Mouse (Mus musculus): Measurements from ENCODE around the gene Hivep3. TPM values are rescaled to one million over a fixed set of nuclear protein-coding genes. Genes with fewer than 3 reads are reported as not detected.

Hivep3 gene
- polyA plus RNA-seq, 1 experiment from 2014 or later: 8.6 TPM

- H3K9ac ChIP-seq (replicated peaks; ENCODE audit: low read depth, low read length): no peak overlapping the region
- H3K4me3 ChIP-seq (ENCODE audit: low read depth, low read length): no peak overlapping the region
- H3K27ac ChIP-seq (ENCODE audit: low read length): no peak overlapping the region
- H3K4me1 ChIP-seq (ENCODE audit: control insufficient read depth, insufficient read depth, low read length): no peaks in the 10 kb centered on the region
- WGBS: 76% methylated on average over 5 of the region's 5 CpGs
- H3K9me3 ChIP-seq (ENCODE audit: control insufficient read depth, low read depth, low read length): no peaks in the 10 kb centered on the region
- H3K4me2 ChIP-seq (replicated peaks; ENCODE audit: low read depth, low read length): no peak overlapping the region
- H3K36me3 ChIP-seq (ENCODE audit: control insufficient read depth, insufficient read depth, low read length): no peaks in the 10 kb centered on the region
- no peaks in the 10 kb centered on the region for H3K27me3 ChIP-seq (ENCODE audit: control insufficient read depth, insufficient read depth, low read length)
- no peak for ATAC-seq (ENCODE audit: insufficient number of reproducible peaks, insufficient read depth, low FRiP score, low read depth)
Observed at GRCm38 (mm10) chr4:119986065-119986464, 252.5 kb downstream of the Hivep3 start.

- no peaks in the 10 kb centered on the region for H3K27me3 ChIP-seq (ENCODE audit: control insufficient read depth, insufficient read depth, low read length)
- no peak overlapping the region for H3K9ac ChIP-seq (replicated peaks; ENCODE audit: low read depth, low read length)
- no peaks in the 10 kb centered on the region for H3K4me1 ChIP-seq (ENCODE audit: control insufficient read depth, insufficient read depth, low read length)
- H3K36me3 ChIP-seq (ENCODE audit: control insufficient read depth, insufficient read depth, low read length): no peaks in the 10 kb centered on the region
- H3K4me3 ChIP-seq (ENCODE audit: low read depth, low read length): no peak overlapping the region
- no peak overlapping the region for H3K27ac ChIP-seq (ENCODE audit: low read length)
- ATAC-seq (ENCODE audit: insufficient number of reproducible peaks, insufficient read depth, low FRiP score, low read depth): no peak
- H3K9me3 ChIP-seq (ENCODE audit: control insufficient read depth, low read depth, low read length): no peaks in the 10 kb centered on the region
- 41% methylated on average over 5 of the region's 5 CpGs for WGBS
- no peak overlapping the region for H3K4me2 ChIP-seq (replicated peaks; ENCODE audit: low read depth, low read length)
Observed at GRCm38 (mm10) chr4:119986580-119987291, 253.2 kb downstream of the Hivep3 start.

- H3K9me3 ChIP-seq (ENCODE audit: control insufficient read depth, low read depth, low read length): no peaks in the 10 kb centered on the region
- H3K27ac ChIP-seq (ENCODE audit: low read length): no peak overlapping the region
- 41% methylated on average over 4 of the region's 4 CpGs for WGBS
- no peak for ATAC-seq (ENCODE audit: insufficient number of reproducible peaks, insufficient read depth, low FRiP score, low read depth)
- no peaks in the 10 kb centered on the region for H3K27me3 ChIP-seq (ENCODE audit: control insufficient read depth, insufficient read depth, low read length)
- no peak overlapping the region for H3K4me3 ChIP-seq (ENCODE audit: low read depth, low read length)
- H3K36me3 ChIP-seq (ENCODE audit: control insufficient read depth, insufficient read depth, low read length): no peaks in the 10 kb centered on the region
- H3K9ac ChIP-seq (replicated peaks; ENCODE audit: low read depth, low read length): no peak overlapping the region
- no peak overlapping the region for H3K4me2 ChIP-seq (replicated peaks; ENCODE audit: low read depth, low read length)
- H3K4me1 ChIP-seq (ENCODE audit: control insufficient read depth, insufficient read depth, low read length): no peaks in the 10 kb centered on the region
Observed at GRCm38 (mm10) chr4:119987376-119988087, 253.9 kb downstream of the Hivep3 start.

GRCm38 (mm10) chr4:119989031-119989693 is 255.6 kb downstream of the Hivep3 start:
- no peak for ATAC-seq (ENCODE audit: insufficient number of reproducible peaks, insufficient read depth, low FRiP score, low read depth)
- Histone ChIP-seq H3K4me2 (replicated peaks; ENCODE audit: low read depth, low read length) (no peak overlapping the region), H3K4me1 (ENCODE audit: control insufficient read depth, insufficient read depth, low read length) (no peaks in the 10 kb centered on the region), H3K27ac (ENCODE audit: low read length) (no peak overlapping the region), H3K27me3 (ENCODE audit: control insufficient read depth, insufficient read depth, low read length) (no peaks in the 10 kb centered on the region), H3K9me3 (ENCODE audit: control insufficient read depth, low read depth, low read length) (no peaks in the 10 kb centered on the region), H3K9ac (replicated peaks; ENCODE audit: low read depth, low read length) (no peak overlapping the region), H3K36me3 (ENCODE audit: control insufficient read depth, insufficient read depth, low read length) (no peaks in the 10 kb centered on the region), H3K4me3 (ENCODE audit: low read depth, low read length) (no peak overlapping the region)
- 69% methylated on average over 3 of the region's 3 CpGs for WGBS

GRCm38 (mm10) chr4:119990346-119990745 is 256.8 kb downstream of the Hivep3 start:
- Histone ChIP-seq H3K4me1 (ENCODE audit: control insufficient read depth, insufficient read depth, low read length) (no peaks in the 10 kb centered on the region), H3K27ac (ENCODE audit: low read length) (no peak overlapping the region), H3K36me3 (ENCODE audit: control insufficient read depth, insufficient read depth, low read length) (no peaks in the 10 kb centered on the region), H3K9me3 (ENCODE audit: control insufficient read depth, low read depth, low read length) (no peaks in the 10 kb centered on the region), H3K4me3 (ENCODE audit: low read depth, low read length) (no peak overlapping the region), H3K9ac (replicated peaks; ENCODE audit: low read depth, low read length) (no peak overlapping the region), H3K4me2 (replicated peaks; ENCODE audit: low read depth, low read length) (no peak overlapping the region), H3K27me3 (ENCODE audit: control insufficient read depth, insufficient read depth, low read length) (no peaks in the 10 kb centered on the region)
- ATAC-seq (ENCODE audit: insufficient number of reproducible peaks, insufficient read depth, low FRiP score, low read depth): no peak
- 91% methylated on average over 3 of the region's 3 CpGs for WGBS

GRCm38 (mm10) chr4:119990841-119991240 is 257.3 kb downstream of the Hivep3 start:
- Histone ChIP-seq H3K27me3 (ENCODE audit: control insufficient read depth, insufficient read depth, low read length) (no peaks in the 10 kb centered on the region), H3K9ac (replicated peaks; ENCODE audit: low read depth, low read length) (no peak overlapping the region), H3K4me1 (ENCODE audit: control insufficient read depth, insufficient read depth, low read length) (no peaks in the 10 kb centered on the region), H3K27ac (ENCODE audit: low read length) (no peak overlapping the region), H3K4me2 (replicated peaks; ENCODE audit: low read depth, low read length) (no peak overlapping the region), H3K9me3 (ENCODE audit: control insufficient read depth, low read depth, low read length) (no peaks in the 10 kb centered on the region), H3K36me3 (ENCODE audit: control insufficient read depth, insufficient read depth, low read length) (no peaks in the 10 kb centered on the region), H3K4me3 (ENCODE audit: low read depth, low read length) (no peak overlapping the region)
- WGBS: 79% methylated on average over 3 of the region's 3 CpGs
- ATAC-seq (ENCODE audit: insufficient number of reproducible peaks, insufficient read depth, low FRiP score, low read depth): no peak

- no peaks in the 10 kb centered on the region for H3K4me1 ChIP-seq (ENCODE audit: control insufficient read depth, insufficient read depth, low read length)
- 66% methylated on average over 4 of the region's 4 CpGs for WGBS
- no peak for ATAC-seq (ENCODE audit: insufficient number of reproducible peaks, insufficient read depth, low FRiP score, low read depth)
- no peak overlapping the region for H3K4me3 ChIP-seq (ENCODE audit: low read depth, low read length)
- H3K9ac ChIP-seq (replicated peaks; ENCODE audit: low read depth, low read length): no peak overlapping the region
- H3K4me2 ChIP-seq (replicated peaks; ENCODE audit: low read depth, low read length): no peak overlapping the region
- H3K27ac ChIP-seq (ENCODE audit: low read length): no peak overlapping the region
- no peaks in the 10 kb centered on the region for H3K36me3 ChIP-seq (ENCODE audit: control insufficient read depth, insufficient read depth, low read length)
- H3K27me3 ChIP-seq (ENCODE audit: control insufficient read depth, insufficient read depth, low read length): no peaks in the 10 kb centered on the region
- no peaks in the 10 kb centered on the region for H3K9me3 ChIP-seq (ENCODE audit: control insufficient read depth, low read depth, low read length)
Observed at GRCm38 (mm10) chr4:119991758-119992157, 258.2 kb downstream of the Hivep3 start.

- no peak for ATAC-seq (ENCODE audit: insufficient number of reproducible peaks, insufficient read depth, low FRiP score, low read depth)
- Histone ChIP-seq H3K4me3 (ENCODE audit: low read depth, low read length) (no peak overlapping the region), H3K27me3 (ENCODE audit: control insufficient read depth, insufficient read depth, low read length) (no peaks in the 10 kb centered on the region), H3K4me1 (ENCODE audit: control insufficient read depth, insufficient read depth, low read length) (0 out of 2 replicates have a peak, but pooled peaks cover 3% of the 10 kb centered on the region), H3K4me2 (replicated peaks; ENCODE audit: low read depth, low read length) (no peak overlapping the region), H3K9me3 (ENCODE audit: control insufficient read depth, low read depth, low read length) (no peaks in the 10 kb centered on the region), H3K36me3 (ENCODE audit: control insufficient read depth, insufficient read depth, low read length) (no peaks in the 10 kb centered on the region), H3K27ac (ENCODE audit: low read length) (no peak overlapping the region), H3K9ac (replicated peaks; ENCODE audit: low read depth, low read length) (no peak overlapping the region)
- 89% methylated on average over 1 of the region's 1 CpGs for WGBS
Observed at GRCm38 (mm10) chr4:119996377-119996776, 262.8 kb downstream of the Hivep3 start.

All from stomach, embryonic 14.5 days (tissue).